Mouse (Mus musculus): ENCODE results near the gene Parp4.

Gene Parp4

GRCm38 (mm10) chr14:56575416-56575815 lies at the start of gene Parp4, which contains the start of gene Cenpj:
Gene Parp4 (plus strand): TSS chr14:56575619.
Gene Cenpj (minus strand): TSS chr14:56575425.
- DNase-seq (ENCODE audit: extremely low read depth, low read depth, low spot score), result peak; percentile 26

GRCm38 (mm10) chr14:56530788-56531187 lies 44.6 kb upstream of the Parp4 start:
- no peak for DNase-seq (ENCODE audit: extremely low read depth, low read depth, low spot score)

GRCm38 (mm10) chr14:56544946-56545345 lies 30.5 kb upstream of the Parp4 start:
- no peak for DNase-seq (ENCODE audit: extremely low read depth, low read depth, low spot score)

GRCm38 (mm10) chr14:56545491-56545890 lies 29.9 kb upstream of the Parp4 start:
- DNase-seq (ENCODE audit: extremely low read depth, low read depth, low spot score), result no peak

GRCm38 (mm10) chr14:56550960-56551359 lies 24.5 kb upstream of the Parp4 start:
- no peak for DNase-seq (ENCODE audit: extremely low read depth, low read depth, low spot score)

- DNase-seq (ENCODE audit: extremely low read depth, low read depth, low spot score), result no peak
Observed at GRCm38 (mm10) chr14:56552924-56553323, 22.5 kb upstream of the Parp4 start.

- DNase-seq (ENCODE audit: extremely low read depth, low read depth, low spot score), result no peak
Observed at GRCm38 (mm10) chr14:56553331-56553730, 22.1 kb upstream of the Parp4 start.

GRCm38 (mm10) chr14:56554716-56555115 lies 20.7 kb upstream of the Parp4 start:
- no peak for DNase-seq (ENCODE audit: extremely low read depth, low read depth, low spot score)

- DNase-seq (ENCODE audit: extremely low read depth, low read depth, low spot score), result no peak
Observed at GRCm38 (mm10) chr14:56559134-56559533, 16.3 kb upstream of the Parp4 start.

GRCm38 (mm10) chr14:56567476-56567875 lies 7.9 kb upstream of the Parp4 start:
- DNase-seq (ENCODE audit: extremely low read depth, low read depth, low spot score), result no peak

- no peak for DNase-seq (ENCODE audit: extremely low read depth, low read depth, low spot score)
Observed at GRCm38 (mm10) chr14:56569041-56569440, 6.4 kb upstream of the Parp4 start.

- DNase-seq (ENCODE audit: extremely low read depth, low read depth, low spot score), result peak; percentile 31
Observed at GRCm38 (mm10) chr14:56571310-56572093, 3.9 kb upstream of the Parp4 start.

GRCm38 (mm10) chr14:56572546-56572945 lies 2.9 kb upstream of the Parp4 start:
- no peak for DNase-seq (ENCODE audit: extremely low read depth, low read depth, low spot score)

- DNase-seq (ENCODE audit: extremely low read depth, low read depth, low spot score), result no peak
Observed at GRCm38 (mm10) chr14:56575969-56576901, 816 bp downstream of the Parp4 start.

GRCm38 (mm10) chr14:56579011-56579410 lies 3.6 kb downstream of the Parp4 start:
- no peak for DNase-seq (ENCODE audit: extremely low read depth, low read depth, low spot score)

GRCm38 (mm10) chr14:56581117-56581516 lies 5.7 kb downstream of the Parp4 start:
- DNase-seq (ENCODE audit: extremely low read depth, low read depth, low spot score), result no peak

- DNase-seq (ENCODE audit: extremely low read depth, low read depth, low spot score), result no peak
Observed at GRCm38 (mm10) chr14:56582294-56582693, 6.9 kb downstream of the Parp4 start.

- no peak for DNase-seq (ENCODE audit: extremely low read depth, low read depth, low spot score)
Observed at GRCm38 (mm10) chr14:56592191-56592590, 16.8 kb downstream of the Parp4 start.

GRCm38 (mm10) chr14:56594811-56595210 lies 19.4 kb downstream of the Parp4 start:
- DNase-seq (ENCODE audit: extremely low read depth, low read depth, low spot score), result no peak

- no peak for DNase-seq (ENCODE audit: extremely low read depth, low read depth, low spot score)
Observed at GRCm38 (mm10) chr14:56598759-56599158, 23.3 kb downstream of the Parp4 start.

- no peak for DNase-seq (ENCODE audit: extremely low read depth, low read depth, low spot score)
Observed at GRCm38 (mm10) chr14:56602069-56602468, 26.6 kb downstream of the Parp4 start.

GRCm38 (mm10) chr14:56604438-56604837 lies 29.0 kb downstream of the Parp4 start:
- peak; percentile 4 for DNase-seq (ENCODE audit: extremely low read depth, low read depth, low spot score)
